Mouse (Mus musculus) lung, postnatal 0 days (tissue): Measurements from ENCODE around the gene Fbp1.

Experiments used
- CTCF ChIP-seq: IDR thresholded peaks from 2 replicates; pipeline ENCODE4 v1.5.1; 2016; ENCODE audit warnings: antibody characterized with exemption, mild to moderate bottlenecking
- EP300 ChIP-seq: IDR thresholded peaks from 2 replicates; pipeline ENCODE4 v1.6.1; 2016; ENCODE audit warnings: antibody characterized with exemption, mild to moderate bottlenecking, control low read depth

DNA sequence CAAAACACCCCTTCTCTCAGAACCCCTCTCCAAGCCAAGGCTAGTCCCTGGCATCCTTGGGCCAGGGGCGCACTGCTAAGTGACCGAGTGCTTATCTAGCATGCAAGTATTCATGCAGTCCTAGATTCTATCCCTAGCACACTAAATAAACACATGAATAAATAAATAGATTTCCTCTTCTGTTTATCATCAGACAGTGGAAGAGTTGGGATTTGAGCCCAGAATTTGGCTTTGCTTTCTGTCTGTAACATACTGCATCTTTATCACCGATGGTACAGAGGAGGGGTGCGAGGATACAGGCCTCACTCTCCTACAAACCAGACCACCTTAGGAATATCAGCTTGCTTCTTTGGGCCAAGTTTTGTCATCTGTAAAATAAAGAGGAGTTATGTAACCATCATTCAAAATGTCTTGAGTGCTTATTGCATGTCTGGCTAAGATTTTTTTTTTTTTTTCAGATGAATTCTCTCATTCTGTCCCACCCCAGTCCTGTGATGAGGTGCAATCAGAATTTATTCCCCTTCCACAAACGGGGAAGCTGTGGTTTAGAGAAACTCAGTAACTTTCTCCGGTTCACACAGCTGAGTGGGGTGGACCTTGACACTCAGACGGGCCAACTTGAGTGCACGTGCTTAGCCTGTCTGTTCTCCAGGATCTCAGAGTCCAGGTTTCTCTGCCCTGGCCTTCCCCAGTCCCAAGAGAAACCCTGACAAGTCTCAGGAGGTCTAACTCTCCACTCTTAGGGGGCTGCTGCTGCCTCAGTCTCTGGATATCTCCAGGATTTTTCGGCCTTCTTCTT is 5.2 kb upstream of the Fbp1 start:
- TF ChIP-seq CTCF, result no peak
- no peak for TF ChIP-seq EP300
